Mouse (Mus musculus) CD4-positive, CD25-positive, alpha-beta regulatory T cell (primary cell): ENCODE data around the gene Olfr1336. TPM values are rescaled to one million over a fixed set of nuclear protein-coding genes. Genes with fewer than 3 reads are reported as not detected.

ENCODE experiments used
- polyA plus RNA-seq: library from polyadenylated mRNA; unstranded; fragments of 100-300 nt; shearing (Covaris generic); gene quantifications from one replicate; pipeline ENCODE4 v1.2.1, GENCODE M21; 2017

Olfr1336 gene
- not detected for polyA plus RNA-seq

GRCm38 (mm10) chr7:6455868-6456267 is at the start of gene Olfr1336:
Olfr1336 (plus strand) TSS chr7:6456168.

DNA sequence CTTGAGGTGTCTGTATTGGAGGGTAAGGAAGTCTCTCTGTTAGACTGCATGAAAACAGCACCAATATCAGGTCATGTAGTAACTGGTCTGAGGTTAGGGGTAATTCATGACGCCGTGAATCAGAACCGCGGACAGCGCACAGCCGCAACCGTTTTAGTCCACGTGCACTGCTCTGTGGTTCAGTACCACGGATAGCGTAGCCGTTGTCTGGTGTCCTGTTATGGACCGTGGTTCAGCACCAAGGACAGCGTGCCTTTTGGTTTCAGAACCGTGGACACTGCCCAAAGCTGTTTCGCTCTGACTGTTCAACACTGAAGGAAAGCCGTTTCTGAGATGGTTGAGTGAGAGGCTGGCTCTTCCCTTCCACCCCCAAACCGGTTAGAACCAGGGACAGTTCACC is 45.9 kb upstream of the Olfr1336 start, which contains the start of gene Gm20715:
Gene Gm20715, plus strand, starts transcription at position 235 of the 400 bp plus-strand sequence.

DNA sequence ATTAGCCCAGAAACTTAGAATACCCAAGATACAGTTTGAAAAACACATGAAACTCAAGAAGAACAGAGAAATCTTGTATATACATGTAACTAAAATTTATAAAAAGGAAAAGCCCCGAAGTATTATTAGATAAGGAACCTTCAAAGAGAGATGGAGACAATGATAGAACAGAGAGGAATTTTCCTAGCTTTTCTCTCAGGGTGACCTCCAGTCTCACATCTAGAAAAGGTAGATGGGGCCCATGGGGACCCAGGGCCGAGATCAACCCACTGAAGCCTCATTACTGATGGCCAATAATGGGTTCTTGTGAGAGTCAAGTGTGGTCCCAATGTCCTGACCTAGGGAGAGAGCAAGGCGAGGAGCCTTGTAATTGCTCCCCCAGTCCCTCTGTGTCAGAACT is 17.6 kb upstream of the Olfr1336 start, which contains the start of gene Olfr1344:
Gene Olfr1344, plus strand, starts transcription at position 301 of the 400 bp plus-strand sequence.

GRCm38 (mm10) chr7:6466951-6467350 is 11.0 kb downstream of the Olfr1336 start, which contains the start of gene Olfr1346:
Olfr1346 (plus strand) TSS chr7:6467101.

DNA sequence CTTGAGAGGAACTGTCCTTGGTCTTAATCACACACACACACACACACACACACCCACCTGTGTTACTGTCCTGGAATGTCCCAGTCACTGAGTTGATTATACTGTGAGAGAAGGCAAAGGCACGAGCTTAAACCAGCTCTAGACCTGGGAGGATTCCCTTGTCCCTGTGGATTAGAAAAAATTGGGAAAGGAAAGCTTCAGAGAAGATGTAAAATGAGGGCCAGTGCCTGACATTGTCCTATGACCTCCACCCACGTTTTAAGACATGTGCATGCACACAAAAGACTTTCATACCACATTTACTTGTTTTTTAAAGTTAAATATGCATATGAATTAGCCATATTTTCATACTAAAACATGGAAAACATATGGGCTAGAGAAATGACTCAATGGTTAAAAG is 30.9 kb downstream of the Olfr1336 start, which contains the start of gene Olfr5:
Gene Olfr5, minus strand, starts transcription at position 101 of the 400 bp plus-strand sequence.

GRCm38 (mm10) chr7:6499655-6500054 is 43.7 kb downstream of the Olfr1336 start, which contains the start of gene Olfr1347:
Olfr1347 (minus strand) TSS chr7:6499755.

GRCm38 (mm10) chr7:6508648-6509047 is 52.7 kb downstream of the Olfr1336 start, which contains the start of gene Olfr1348:
Olfr1348 (minus strand) TSS chr7:6508748.

Other genes starting within 250 kb of the Olfr1336 start
- gene Zscan5b, start 233.9 kb upstream of the Olfr1336 start, polyA plus RNA-seq: not detected
- not detected for gene Epp13, start 203.5 kb upstream of the Olfr1336 start, polyA plus RNA-seq
- 6.1 TPM for gene Zfp667, start 169.6 kb upstream of the Olfr1336 start, polyA plus RNA-seq
- gene Zfp583, start 124.9 kb upstream of the Olfr1336 start, polyA plus RNA-seq: 1.1 TPM
- gene Gm3854, start 112.4 kb upstream of the Olfr1336 start, polyA plus RNA-seq: 0.99 TPM
- 4.2 TPM for gene Zfp78, start 92.9 kb upstream of the Olfr1336 start, polyA plus RNA-seq
- 14.5 TPM for gene Zfp28, start 72.9 kb upstream of the Olfr1336 start, polyA plus RNA-seq
- gene Smim17, start 57.5 kb upstream of the Olfr1336 start, polyA plus RNA-seq: not detected
- not detected for gene Gm20715, start 45.9 kb upstream of the Olfr1336 start, polyA plus RNA-seq
- gene Olfr1344, start 17.5 kb upstream of the Olfr1336 start, polyA plus RNA-seq: 0.17 TPM
- gene Olfr1346, start 10.9 kb downstream of the Olfr1336 start, polyA plus RNA-seq: not detected
- not detected for gene Olfr5, start 30.8 kb downstream of the Olfr1336 start, polyA plus RNA-seq
- not detected for gene Olfr1347, start 43.6 kb downstream of the Olfr1336 start, polyA plus RNA-seq
- not detected for gene Olfr1348, start 52.6 kb downstream of the Olfr1336 start, polyA plus RNA-seq
- gene Olfr1349, start 66.8 kb downstream of the Olfr1336 start, polyA plus RNA-seq: 0.05 TPM
- not detected for gene Olfr1350, start 108.7 kb downstream of the Olfr1336 start, polyA plus RNA-seq
- gene Zim1, start 240.3 kb downstream of the Olfr1336 start, polyA plus RNA-seq: not detected